Mouse (Mus musculus): ENCODE measurements at regions not wholly inside any gene's neighbourhood (a gene's known extent, or its start where the extent isn't known, plus 50 kb on each side); places are given as distances from the start of the nearest gene placed in this dataset.

GRCm38 (mm10) chr7:95733807-95734206, 437.2 kb upstream of the Tenm4 start:
- Histone ChIP-seq H3K27me3 (ENCODE audit: control insufficient read depth, insufficient read depth, low read depth, low read length) (no peaks in the 10 kb centered on the region), H3K4me3 (ENCODE audit: low read length) (no peak overlapping the region), H3K27ac (ENCODE audit: low read length) (no peak overlapping the region), H3K4me1 (replicated peaks; ENCODE audit: control insufficient read depth, insufficient read depth, low read length) (no peaks in the 10 kb centered on the region), H3K36me3 (ENCODE audit: control insufficient read depth, insufficient read depth, low read length) (no peaks in the 10 kb centered on the region), H3K4me2 (ENCODE audit: low read depth, low read length) (no peak overlapping the region), H3K9ac (ENCODE audit: low read length) (no peak overlapping the region), H3K9me3 (ENCODE audit: control insufficient read depth, low read length) (no peaks in the 10 kb centered on the region)
- ATAC-seq (ENCODE audit: low read depth): no peak
- 89% methylated on average over 1 of the region's 1 CpGs for WGBS

DNA sequence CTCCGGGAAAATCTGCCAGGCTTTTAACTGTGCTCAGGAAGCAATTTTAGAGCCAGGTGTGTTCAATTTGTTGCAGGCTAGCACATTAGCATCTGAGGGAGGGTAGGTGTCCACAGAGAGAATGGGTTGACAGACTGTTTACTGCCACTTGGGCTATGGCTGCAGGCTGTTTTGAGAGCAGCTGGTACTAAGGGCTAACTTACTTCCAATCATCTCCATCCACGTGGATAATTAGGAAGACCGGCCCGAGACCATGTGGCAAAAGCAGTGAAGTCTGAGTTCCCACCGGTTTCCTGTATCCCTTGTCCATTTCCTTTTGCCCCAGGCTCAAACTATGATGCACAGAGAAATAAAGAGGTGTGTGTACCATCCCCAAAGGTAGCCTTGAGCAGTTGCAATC, 436.5 kb upstream of the Tenm4 start:
- H3K9ac ChIP-seq (ENCODE audit: low read length): no peak overlapping the region
- no peaks in the 10 kb centered on the region for H3K9me3 ChIP-seq (ENCODE audit: control insufficient read depth, low read length)
- no peaks in the 10 kb centered on the region for H3K27me3 ChIP-seq (ENCODE audit: control insufficient read depth, insufficient read depth, low read depth, low read length)
- no peak overlapping the region for H3K4me2 ChIP-seq (ENCODE audit: low read depth, low read length)
- H3K4me1 ChIP-seq (replicated peaks; ENCODE audit: control insufficient read depth, insufficient read depth, low read length): no peaks in the 10 kb centered on the region
- 70% methylated on average over 5 of the region's 5 CpGs for WGBS
- ATAC-seq (ENCODE audit: low read depth): no peak
- no peak overlapping the region for H3K4me3 ChIP-seq (ENCODE audit: low read length)
- H3K27ac ChIP-seq (ENCODE audit: low read length): no peak overlapping the region
- H3K36me3 ChIP-seq (ENCODE audit: control insufficient read depth, insufficient read depth, low read length): no peaks in the 10 kb centered on the region

- no peaks in the 10 kb centered on the region for H3K9me3 ChIP-seq (ENCODE audit: control insufficient read depth, low read length)
- ATAC-seq (ENCODE audit: low read depth): no peak
- H3K9ac ChIP-seq (ENCODE audit: low read length): no peak overlapping the region
- H3K4me1 ChIP-seq (replicated peaks; ENCODE audit: control insufficient read depth, insufficient read depth, low read length): no peaks in the 10 kb centered on the region
- H3K27ac ChIP-seq (ENCODE audit: low read length): no peak overlapping the region
- no peaks in the 10 kb centered on the region for H3K36me3 ChIP-seq (ENCODE audit: control insufficient read depth, insufficient read depth, low read length)
- no peak overlapping the region for H3K4me2 ChIP-seq (ENCODE audit: low read depth, low read length)
- H3K4me3 ChIP-seq (ENCODE audit: low read length): no peak overlapping the region
- no peaks in the 10 kb centered on the region for H3K27me3 ChIP-seq (ENCODE audit: control insufficient read depth, insufficient read depth, low read depth, low read length)
Measured at GRCm38 (mm10) chr7:95736716-95737115, 434.3 kb upstream of the Tenm4 start.

GRCm38 (mm10) chr7:95738725-95739245, 432.3 kb upstream of the Tenm4 start:
- no peaks in the 10 kb centered on the region for H3K36me3 ChIP-seq (ENCODE audit: control insufficient read depth, insufficient read depth, low read length)
- no peaks in the 10 kb centered on the region for H3K27me3 ChIP-seq (ENCODE audit: control insufficient read depth, insufficient read depth, low read depth, low read length)
- H3K4me1 ChIP-seq (replicated peaks; ENCODE audit: control insufficient read depth, insufficient read depth, low read length): no peaks in the 10 kb centered on the region
- no peak overlapping the region for H3K27ac ChIP-seq (ENCODE audit: low read length)
- no peak overlapping the region for H3K4me2 ChIP-seq (ENCODE audit: low read depth, low read length)
- 64% methylated on average over 2 of the region's 2 CpGs for WGBS
- no peak for ATAC-seq (ENCODE audit: low read depth)
- no peaks in the 10 kb centered on the region for H3K9me3 ChIP-seq (ENCODE audit: control insufficient read depth, low read length)
- H3K9ac ChIP-seq (ENCODE audit: low read length): no peak overlapping the region
- H3K4me3 ChIP-seq (ENCODE audit: low read length): no peak overlapping the region

- H3K4me2 ChIP-seq (ENCODE audit: low read depth, low read length): no peak overlapping the region
- H3K27me3 ChIP-seq (ENCODE audit: control insufficient read depth, insufficient read depth, low read depth, low read length): no peaks in the 10 kb centered on the region
- H3K9ac ChIP-seq (ENCODE audit: low read length): no peak overlapping the region
- no peaks in the 10 kb centered on the region for H3K4me1 ChIP-seq (replicated peaks; ENCODE audit: control insufficient read depth, insufficient read depth, low read length)
- ATAC-seq (ENCODE audit: low read depth): no peak
- H3K9me3 ChIP-seq (ENCODE audit: control insufficient read depth, low read length): no peaks in the 10 kb centered on the region
- H3K36me3 ChIP-seq (ENCODE audit: control insufficient read depth, insufficient read depth, low read length): no peaks in the 10 kb centered on the region
- no peak overlapping the region for H3K27ac ChIP-seq (ENCODE audit: low read length)
- WGBS: 79% methylated on average over 5 of the region's 5 CpGs
- no peak overlapping the region for H3K4me3 ChIP-seq (ENCODE audit: low read length)
Measured at GRCm38 (mm10) chr7:95739779-95740178, 431.3 kb upstream of the Tenm4 start.

- no peak overlapping the region for H3K4me2 ChIP-seq (ENCODE audit: low read depth, low read length)
- no peak overlapping the region for H3K4me3 ChIP-seq (ENCODE audit: low read length)
- H3K9ac ChIP-seq (ENCODE audit: low read length): no peak overlapping the region
- 81% methylated on average over 2 of the region's 2 CpGs for WGBS
- no peaks in the 10 kb centered on the region for H3K4me1 ChIP-seq (replicated peaks; ENCODE audit: control insufficient read depth, insufficient read depth, low read length)
- no peak overlapping the region for H3K27ac ChIP-seq (ENCODE audit: low read length)
- no peaks in the 10 kb centered on the region for H3K36me3 ChIP-seq (ENCODE audit: control insufficient read depth, insufficient read depth, low read length)
- no peaks in the 10 kb centered on the region for H3K9me3 ChIP-seq (ENCODE audit: control insufficient read depth, low read length)
- no peak for ATAC-seq (ENCODE audit: low read depth)
- no peaks in the 10 kb centered on the region for H3K27me3 ChIP-seq (ENCODE audit: control insufficient read depth, insufficient read depth, low read depth, low read length)
Measured at GRCm38 (mm10) chr7:95758375-95758774, 412.7 kb upstream of the Tenm4 start.

GRCm38 (mm10) chr7:95760945-95761661, 409.9 kb upstream of the Tenm4 start:
- no peaks in the 10 kb centered on the region for H3K36me3 ChIP-seq (ENCODE audit: control insufficient read depth, insufficient read depth, low read length)
- no peak overlapping the region for H3K27ac ChIP-seq (ENCODE audit: low read length)
- 85% methylated on average over 12 of the region's 12 CpGs for WGBS
- H3K27me3 ChIP-seq (ENCODE audit: control insufficient read depth, insufficient read depth, low read depth, low read length): no peaks in the 10 kb centered on the region
- H3K4me2 ChIP-seq (ENCODE audit: low read depth, low read length): no peak overlapping the region
- no peak overlapping the region for H3K9ac ChIP-seq (ENCODE audit: low read length)
- H3K4me1 ChIP-seq (replicated peaks; ENCODE audit: control insufficient read depth, insufficient read depth, low read length): no peaks in the 10 kb centered on the region
- no peaks in the 10 kb centered on the region for H3K9me3 ChIP-seq (ENCODE audit: control insufficient read depth, low read length)
- no peak overlapping the region for H3K4me3 ChIP-seq (ENCODE audit: low read length)
- no peak for ATAC-seq (ENCODE audit: low read depth)

DNA sequence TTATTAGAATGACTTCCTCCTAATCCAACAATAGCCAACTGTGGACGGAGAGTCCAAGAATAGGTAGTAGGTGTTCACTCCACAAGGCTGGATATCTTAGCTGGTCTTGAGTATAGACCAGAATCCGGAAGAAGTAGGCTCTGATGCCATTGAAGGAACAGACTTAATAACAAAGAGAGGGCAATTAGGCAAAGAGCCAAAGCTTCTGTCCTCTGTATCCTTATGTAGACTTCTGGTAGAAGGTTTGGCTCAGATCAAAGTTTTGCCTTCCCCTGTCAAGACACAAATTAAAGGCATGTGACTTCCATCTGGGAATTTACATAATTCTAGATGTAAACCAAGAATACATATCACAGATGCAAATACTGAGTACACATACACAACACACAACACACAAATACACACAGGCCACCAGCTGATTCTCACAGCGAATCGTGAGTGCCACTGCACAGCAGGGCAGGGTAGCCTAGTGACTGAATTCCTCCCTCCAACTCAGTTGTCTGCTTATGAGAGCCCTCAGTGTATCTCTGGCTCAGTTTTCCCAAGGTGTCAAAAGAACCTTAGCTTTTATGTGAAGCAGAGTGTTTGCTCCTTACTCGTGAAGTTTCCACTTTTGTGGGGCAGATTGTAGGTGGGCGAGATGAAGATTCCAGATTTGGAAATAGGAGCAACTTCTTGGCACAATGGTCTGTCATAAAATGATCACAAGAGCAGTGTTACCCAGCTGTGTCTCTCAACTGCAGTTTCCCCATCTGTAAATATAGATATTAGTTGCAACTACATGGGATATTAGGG, 404.5 kb upstream of the Tenm4 start:
- Histone ChIP-seq H3K36me3 (ENCODE audit: control insufficient read depth, insufficient read depth, low read length) (no peaks in the 10 kb centered on the region), H3K9me3 (ENCODE audit: control insufficient read depth, low read length) (no peaks in the 10 kb centered on the region), H3K27ac (ENCODE audit: low read length) (no peak overlapping the region), H3K9ac (ENCODE audit: low read length) (no peak overlapping the region), H3K4me2 (ENCODE audit: low read depth, low read length) (no peak overlapping the region), H3K4me3 (ENCODE audit: low read length) (no peak overlapping the region), H3K4me1 (replicated peaks; ENCODE audit: control insufficient read depth, insufficient read depth, low read length) (no peaks in the 10 kb centered on the region), H3K27me3 (ENCODE audit: control insufficient read depth, insufficient read depth, low read depth, low read length) (no peaks in the 10 kb centered on the region)
- 76% methylated on average over 6 of the region's 6 CpGs for WGBS
- ATAC-seq (ENCODE audit: low read depth): no peak

GRCm38 (mm10) chr7:95784523-95784922, 386.5 kb upstream of the Tenm4 start:
- Histone ChIP-seq H3K9ac (ENCODE audit: low read length) (no peak overlapping the region), H3K4me1 (replicated peaks; ENCODE audit: control insufficient read depth, insufficient read depth, low read length) (no peaks in the 10 kb centered on the region), H3K27me3 (ENCODE audit: control insufficient read depth, insufficient read depth, low read depth, low read length) (no peaks in the 10 kb centered on the region), H3K36me3 (ENCODE audit: control insufficient read depth, insufficient read depth, low read length) (no peaks in the 10 kb centered on the region), H3K4me2 (ENCODE audit: low read depth, low read length) (no peak overlapping the region), H3K9me3 (ENCODE audit: control insufficient read depth, low read length) (no peaks in the 10 kb centered on the region), H3K4me3 (ENCODE audit: low read length) (no peak overlapping the region), H3K27ac (ENCODE audit: low read length) (no peak overlapping the region)
- no peak for ATAC-seq (ENCODE audit: low read depth)
